Mouse (Mus musculus) lung, embryonic 15.5 days (tissue): ENCODE data around the gene Mpig6b. TPM values are rescaled to one million over a fixed set of nuclear protein-coding genes. Genes with fewer than 3 reads are reported as not detected.

Experiments
- ATAC-seq: fragments of 200-750 bp; cut with Nextera tagmentation; 2 replicates; pipeline ENCODE4 v1.8.0; 2017; ENCODE audit warnings: moderate number of reproducible peaks, borderline replicate concordance; ENCODE audit not compliant: low FRiP score, low TSS enrichment; ENCODE audit errors: extremely low read depth
- H3K27ac ChIP-seq: fragments of 300-500 bp; sonication (generic); 2 replicates; pipeline ENCODE4 v1.5.1; 2015; ENCODE audit warnings: moderate library complexity, mild to moderate bottlenecking, inconsistent platforms
- H3K27me3 ChIP-seq: fragments of 300-500 bp; sonication (generic); 2 replicates; pipeline ENCODE4 v1.6.1; 2015; ENCODE audit warnings: inconsistent platforms
- H3K36me3 ChIP-seq: fragments of 300-500 bp; sonication (generic); 2 replicates; pipeline ENCODE4 v1.6.1; 2015; ENCODE audit warnings: inconsistent platforms
- H3K4me1 ChIP-seq: fragments of 300-500 bp; sonication (generic); 2 replicates; pipeline ENCODE4 v1.6.1; 2015; ENCODE audit warnings: inconsistent platforms
- H3K4me2 ChIP-seq: fragments of 300-500 bp; sonication (generic); 2 replicates; pipeline ENCODE4 v1.6.1; 2015; ENCODE audit warnings: inconsistent platforms, mild to moderate bottlenecking, moderate library complexity
- H3K4me3 ChIP-seq: fragments of 300-500 bp; sonication (generic); 2 replicates; pipeline ENCODE4 v1.5.1; 2015; ENCODE audit warnings: mild to moderate bottlenecking, inconsistent platforms
- H3K9ac ChIP-seq: fragments of 300-500 bp; sonication (generic); 2 replicates; pipeline ENCODE4 v1.6.1; 2015; ENCODE audit warnings: inconsistent platforms
- H3K9me3 ChIP-seq: fragments of 300-500 bp; sonication (generic); 2 replicates; pipeline ENCODE4 v1.6.1; 2016; ENCODE audit warnings: inconsistent platforms
- WGBS: fragments of 180-500 bp; shearing (Covaris S2); methylation state at CpG from one replicate; pipeline ENCODE4 v1.1.7; 2015; 5-methylcytosine and 5-hydroxymethylcytosine counted together
- polyA plus RNA-seq: library from polyadenylated mRNA; unstranded; fragments of >200 nt; fragmentation: Nextera tagmentation; extraction: Ambion mirVana; gene quantifications from 2 replicates; pipeline ENCODE4 v1.2.1, GENCODE M21; 2015

Mpig6b gene
- polyA plus RNA-seq, 1 experiment from 2014 or later, result 0.93 TPM

GRCm38 (mm10) chr17:35064951-35065947, 735 bp downstream of the Mpig6b start, which contains the start of gene Ly6g6c:
Gene Ly6g6c (plus strand): TSS chr17:35065388.
- 3% methylated on average over 48 of the region's 48 CpGs for WGBS
- ATAC-seq, result peak; percentile 82
- Histone ChIP-seq H3K4me3 (peak within 1 kb of the TSS; percentile 38), H3K9ac (peak within 1 kb of the TSS; percentile 7), H3K9me3 (no peaks in the 10 kb centered on the region), H3K4me2 (peak within 1 kb of the TSS; percentile 71), H3K36me3 (peaks cover 20% of the 10 kb centered on the region), H3K27ac (peak within 1 kb of the TSS; percentile 91), H3K27me3 (peaks cover 13% of the 10 kb centered on the region), H3K4me1 (peaks cover 29% of the 10 kb centered on the region)

GRCm38 (mm10) chr17:35064378-35064877, 1.6 kb downstream of the Mpig6b start:
- Histone ChIP-seq H3K36me3 (peaks cover 20% of the 10 kb centered on the region), H3K4me1 (peaks cover 32% of the 10 kb centered on the region), H3K9ac (no peak overlapping the region; the same call in 1 of the 2 replicates), H3K4me3 (peak overlapping the region; percentile 38), H3K9me3 (no peaks in the 10 kb centered on the region), H3K27ac (peak overlapping the region; percentile 91), H3K4me2 (peak overlapping the region; percentile 71), H3K27me3 (peaks cover 13% of the 10 kb centered on the region)
- 34% methylated on average over 10 of the region's 10 CpGs for WGBS
- ATAC-seq, result no peak

- no peak for ATAC-seq
- Histone ChIP-seq H3K27ac (no peak overlapping the region), H3K9me3 (no peaks in the 10 kb centered on the region), H3K4me1 (peaks cover 35% of the 10 kb centered on the region), H3K36me3 (peaks cover 20% of the 10 kb centered on the region), H3K4me3 (no peak overlapping the region), H3K27me3 (peaks cover 13% of the 10 kb centered on the region), H3K4me2 (no peak overlapping the region), H3K9ac (no peak overlapping the region)
- 82% methylated on average over 3 of the region's 3 CpGs for WGBS
These were observed 2.5 kb downstream of the Mpig6b start for GRCm38 (mm10) chr17:35063466-35063865.

- Histone ChIP-seq H3K9me3 (no peaks in the 10 kb centered on the region), H3K4me1 (peaks cover 40% of the 10 kb centered on the region), H3K27me3 (peaks cover under 1% of the 10 kb centered on the region), H3K4me3 (no peak overlapping the region), H3K9ac (no peak overlapping the region), H3K27ac (no peak overlapping the region), H3K36me3 (peaks cover 40% of the 10 kb centered on the region), H3K4me2 (peak overlapping the region; percentile 81; the same call in 1 of the 2 replicates)
- WGBS, result 81% methylated on average over 8 of the region's 8 CpGs
- no peak for ATAC-seq
These were observed 4.7 kb downstream of the Mpig6b start for GRCm38 (mm10) chr17:35061299-35061698.

GRCm38 (mm10) chr17:35060737-35061297, 5.2 kb downstream of the Mpig6b start:
- H3K36me3 ChIP-seq, result peaks cover 44% of the 10 kb centered on the region
- no peaks in the 10 kb centered on the region for H3K9me3 ChIP-seq
- peak overlapping the region; percentile 81 for H3K4me2 ChIP-seq
- H3K9ac ChIP-seq, result no peak overlapping the region; the same call in 1 of the 2 replicates
- no peak for ATAC-seq
- peaks cover 37% of the 10 kb centered on the region for H3K4me1 ChIP-seq
- no peak overlapping the region for H3K27ac ChIP-seq
- H3K4me3 ChIP-seq, result peak overlapping the region; percentile 77
- WGBS, result 57% methylated on average over 22 of the region's 22 CpGs
- H3K27me3 ChIP-seq, result no peaks in the 10 kb centered on the region

- Histone ChIP-seq H3K4me1 (peaks cover 30% of the 10 kb centered on the region), H3K27me3 (no peaks in the 10 kb centered on the region), H3K4me3 (peak overlapping the region; percentile 77), H3K36me3 (peaks cover 52% of the 10 kb centered on the region), H3K27ac (no peak overlapping the region), H3K9me3 (no peaks in the 10 kb centered on the region), H3K9ac (peak overlapping the region; percentile 79), H3K4me2 (peak overlapping the region; percentile 81)
- 15% methylated on average over 14 of the region's 14 CpGs for WGBS
- no peak for ATAC-seq
These were observed 5.9 kb downstream of the Mpig6b start for GRCm38 (mm10) chr17:35060071-35060470.

GRCm38 (mm10) chr17:35058911-35059892, 6.8 kb downstream of the Mpig6b start, which contains the start of gene Ddah2:
Gene Ddah2 (plus strand): TSS chr17:35059035.
- peak within 1 kb of the TSS; percentile 93 for H3K27ac ChIP-seq
- peaks cover 58% of the 10 kb centered on the region for H3K36me3 ChIP-seq
- under 1% methylated on average over 57 of the region's 57 CpGs for WGBS
- peak; percentile 95 for ATAC-seq
- H3K27me3 ChIP-seq, result no peaks in the 10 kb centered on the region
- peak within 1 kb of the TSS; percentile 81 for H3K4me2 ChIP-seq
- H3K4me3 ChIP-seq, result peak within 1 kb of the TSS; percentile 77
- peak within 1 kb of the TSS; percentile 79 for H3K9ac ChIP-seq
- peaks cover 23% of the 10 kb centered on the region for H3K4me1 ChIP-seq
- no peaks in the 10 kb centered on the region for H3K9me3 ChIP-seq

- Histone ChIP-seq H3K27ac (peak overlapping the region; percentile 93), H3K9ac (no peak overlapping the region), H3K4me2 (peak overlapping the region; percentile 81; the same call in 1 of the 2 replicates), H3K27me3 (no peaks in the 10 kb centered on the region), H3K4me1 (peaks cover 20% of the 10 kb centered on the region), H3K9me3 (no peaks in the 10 kb centered on the region), H3K4me3 (peak overlapping the region; percentile 77), H3K36me3 (peaks cover 67% of the 10 kb centered on the region)
- 40% methylated on average over 9 of the region's 9 CpGs for WGBS
- ATAC-seq, result no peak
These were observed 7.7 kb downstream of the Mpig6b start for GRCm38 (mm10) chr17:35058316-35058715.

GRCm38 (mm10) chr17:35057090-35057489, 8.9 kb downstream of the Mpig6b start:
- H3K9me3 ChIP-seq, result no peaks in the 10 kb centered on the region
- H3K4me3 ChIP-seq, result no peak overlapping the region
- no peak overlapping the region for H3K9ac ChIP-seq
- ATAC-seq, result no peak
- peaks cover 72% of the 10 kb centered on the region for H3K36me3 ChIP-seq
- 69% methylated on average over 3 of the region's 3 CpGs for WGBS
- no peak overlapping the region for H3K4me2 ChIP-seq
- H3K27ac ChIP-seq, result no peak overlapping the region
- H3K27me3 ChIP-seq, result no peaks in the 10 kb centered on the region
- peaks cover 30% of the 10 kb centered on the region for H3K4me1 ChIP-seq

GRCm38 (mm10) chr17:35055691-35056495, 10.1 kb downstream of the Mpig6b start:
- H3K27ac ChIP-seq, result no peak overlapping the region
- H3K27me3 ChIP-seq, result no peaks in the 10 kb centered on the region
- H3K9ac ChIP-seq, result no peak overlapping the region
- ATAC-seq, result no peak
- no peaks in the 10 kb centered on the region for H3K9me3 ChIP-seq
- no peak overlapping the region for H3K4me3 ChIP-seq
- peaks cover 32% of the 10 kb centered on the region for H3K4me1 ChIP-seq
- H3K4me2 ChIP-seq, result no peak overlapping the region
- WGBS, result 86% methylated on average over 7 of the region's 7 CpGs
- H3K36me3 ChIP-seq, result peaks cover 62% of the 10 kb centered on the region
